Mouse (Mus musculus): Measurements from ENCODE around the gene Cdk20. TPM values are rescaled to one million over a fixed set of nuclear protein-coding genes. Genes with fewer than 3 reads are reported as not detected.
A peak's percentile ranks its signal among the peaks of the same experiment; 100 is the strongest.

Cdk20 gene
- polyA plus RNA-seq, 1 experiment from 2014 or later = 12.6 TPM

DNA sequence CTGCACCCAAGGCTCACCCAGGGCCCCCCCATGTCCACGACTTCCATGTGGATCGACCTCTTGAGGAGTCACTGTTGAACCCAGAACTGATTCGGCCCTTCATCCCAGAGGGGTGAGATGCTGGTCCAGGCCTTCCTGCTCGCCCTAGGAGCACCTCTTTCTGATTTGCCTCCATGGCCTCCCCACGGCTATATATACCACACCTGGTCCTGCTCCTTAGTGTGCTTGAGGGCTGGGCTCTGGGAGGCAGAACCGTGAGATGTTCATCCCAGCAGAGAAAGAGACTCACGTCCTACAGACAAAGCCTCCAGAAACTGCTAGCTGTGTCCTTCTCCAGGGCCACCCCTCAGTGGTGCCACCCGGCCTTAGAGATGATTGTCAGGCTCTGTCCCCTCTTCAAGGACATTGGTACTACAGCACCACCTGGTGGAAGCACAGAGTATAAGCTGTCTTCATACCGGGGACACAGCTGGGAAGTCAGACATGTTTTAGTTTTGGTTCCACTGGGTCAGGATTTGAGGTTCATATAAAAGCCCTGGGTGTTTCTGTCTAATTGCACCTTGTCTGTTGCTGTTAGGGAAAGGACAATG, 6.8 kb downstream of the Cdk20 start:
- ATAC-seq (replicated peaks; ENCODE audit: extremely low read depth, insufficient read depth, low FRiP score) = peak; percentile 76
- H3K4me3 ChIP-seq (ENCODE audit: low read length) = no peak overlapping the region
- no peaks in the 10 kb centered on the region for H3K36me3 ChIP-seq (ENCODE audit: control insufficient read depth, insufficient read depth)
- WGBS = 48% methylated on average over 9 of the region's 9 CpGs
- H3K4me2 ChIP-seq (ENCODE audit: low read depth, low read length) = no peak overlapping the region
- H3K9me3 ChIP-seq (replicated peaks; ENCODE audit: control insufficient read depth, low read length) = no peaks in the 10 kb centered on the region
- no peak overlapping the region for H3K9ac ChIP-seq (ENCODE audit: low read length)
- H3K27ac ChIP-seq (ENCODE audit: low read length) = no peak overlapping the region
- H3K27me3 ChIP-seq (ENCODE audit: control insufficient read depth, insufficient read depth, low read length) = no peaks in the 10 kb centered on the region
- no peaks in the 10 kb centered on the region for H3K4me1 ChIP-seq (ENCODE audit: control insufficient read depth, insufficient read depth, low read length)

DNA sequence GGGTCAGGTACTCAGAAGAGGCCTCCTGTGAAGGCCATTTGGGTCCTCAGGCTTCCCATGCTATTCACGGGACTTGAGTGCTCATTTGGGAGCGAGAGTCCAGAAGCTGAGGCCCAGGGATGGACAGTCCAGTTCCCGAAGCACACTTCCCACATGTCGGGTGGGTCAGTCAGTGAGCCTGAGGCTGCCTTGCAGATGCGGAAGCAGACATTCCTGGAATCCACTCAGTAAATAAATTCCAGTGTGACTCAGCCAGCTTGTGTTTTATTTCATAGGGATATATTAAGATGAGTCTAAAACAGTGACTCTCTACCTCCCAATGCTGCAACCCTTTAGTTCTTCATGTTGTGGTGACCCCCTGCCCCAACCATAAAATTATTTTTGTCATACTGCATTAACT, 7.4 kb downstream of the Cdk20 start:
- no peaks in the 10 kb centered on the region for H3K4me1 ChIP-seq (ENCODE audit: control insufficient read depth, insufficient read depth, low read length)
- WGBS = 67% methylated on average over 5 of the region's 5 CpGs
- no peak for ATAC-seq (replicated peaks; ENCODE audit: extremely low read depth, insufficient read depth, low FRiP score)

DNA sequence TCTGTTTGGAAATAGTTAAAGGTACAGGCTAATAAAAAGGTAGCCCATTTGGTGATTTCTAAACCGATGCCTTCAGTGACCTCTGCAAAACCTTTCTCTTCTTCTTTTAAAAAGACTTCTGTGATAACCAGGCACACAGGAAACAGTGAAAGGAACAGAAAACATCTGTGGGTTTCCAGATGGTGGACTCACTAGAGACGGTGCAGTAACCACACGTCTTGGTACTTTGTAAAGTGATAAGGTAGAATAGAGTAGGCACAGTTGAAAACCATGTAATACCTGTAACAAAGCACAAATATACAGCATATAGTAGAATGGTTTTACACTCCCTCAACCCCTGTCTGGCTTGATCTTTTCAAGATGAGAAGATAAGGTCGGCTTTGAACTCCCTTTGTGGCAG, 8.5 kb downstream of the Cdk20 start:
- Histone ChIP-seq H3K9me3 (replicated peaks; ENCODE audit: control insufficient read depth, low read length) (no peaks in the 10 kb centered on the region), H3K36me3 (ENCODE audit: control insufficient read depth, insufficient read depth) (no peaks in the 10 kb centered on the region), H3K4me2 (ENCODE audit: low read depth, low read length) (no peak overlapping the region), H3K9ac (ENCODE audit: low read length) (no peak overlapping the region), H3K4me3 (ENCODE audit: low read length) (no peak overlapping the region), H3K27me3 (ENCODE audit: control insufficient read depth, insufficient read depth, low read length) (no peaks in the 10 kb centered on the region), H3K4me1 (ENCODE audit: control insufficient read depth, insufficient read depth, low read length) (no peaks in the 10 kb centered on the region), H3K27ac (ENCODE audit: low read length) (no peak overlapping the region)
- WGBS = 47% methylated on average over 4 of the region's 4 CpGs
- ATAC-seq (replicated peaks; ENCODE audit: extremely low read depth, insufficient read depth, low FRiP score) = no peak

More for the DNA sequence above, 7.4 kb downstream of the Cdk20 start:
- no peaks in the 10 kb centered on the region for H3K27me3 ChIP-seq (ENCODE audit: control insufficient read depth, insufficient read depth, low read length)
- H3K9me3 ChIP-seq (replicated peaks; ENCODE audit: control insufficient read depth, low read length) = no peaks in the 10 kb centered on the region
- no peaks in the 10 kb centered on the region for H3K36me3 ChIP-seq (ENCODE audit: control insufficient read depth, insufficient read depth)
- no peak overlapping the region for H3K4me2 ChIP-seq (ENCODE audit: low read depth, low read length)
- no peak overlapping the region for H3K4me3 ChIP-seq (ENCODE audit: low read length)
- H3K9ac ChIP-seq (ENCODE audit: low read length) = no peak overlapping the region
- H3K27ac ChIP-seq (ENCODE audit: low read length) = no peak overlapping the region

DNA sequence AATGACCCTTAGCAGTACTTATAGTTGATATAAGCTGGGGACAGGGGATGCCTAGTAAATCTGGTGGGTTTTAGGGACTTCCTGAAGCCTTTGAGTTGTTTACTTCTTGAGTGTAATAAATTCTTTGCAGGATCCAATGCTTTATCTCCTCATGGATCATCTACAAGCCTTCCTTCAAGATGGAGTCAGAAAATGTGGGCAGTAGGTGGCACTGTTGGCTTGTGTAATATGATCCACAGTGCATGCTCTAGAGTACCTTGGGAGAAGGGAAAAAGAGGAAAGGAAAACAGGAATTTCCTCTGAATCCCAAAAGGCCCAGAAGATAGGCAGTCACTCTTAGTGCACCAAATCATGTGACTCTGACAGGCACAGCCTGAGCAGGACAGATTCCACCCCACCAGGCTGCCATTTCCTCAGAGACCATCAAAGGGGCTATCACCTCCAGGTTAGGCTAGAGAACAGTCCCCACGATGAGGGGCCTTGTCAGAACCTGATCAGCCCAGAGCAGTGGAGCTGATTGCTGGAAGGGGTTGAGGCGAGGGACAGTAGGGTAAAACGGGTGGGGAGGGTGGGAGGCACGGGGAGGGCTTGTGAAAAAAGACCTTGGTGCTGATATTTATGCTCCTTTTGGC, 11.3 kb downstream of the Cdk20 start:
- WGBS = 41% methylated on average over 4 of the region's 4 CpGs
- H3K9me3 ChIP-seq (replicated peaks; ENCODE audit: control insufficient read depth, low read length) = no peaks in the 10 kb centered on the region
- no peak overlapping the region for H3K9ac ChIP-seq (ENCODE audit: low read length)
- no peak for ATAC-seq (replicated peaks; ENCODE audit: extremely low read depth, insufficient read depth, low FRiP score)
- H3K4me1 ChIP-seq (ENCODE audit: control insufficient read depth, insufficient read depth, low read length) = no peaks in the 10 kb centered on the region
- no peaks in the 10 kb centered on the region for H3K36me3 ChIP-seq (ENCODE audit: control insufficient read depth, insufficient read depth)
- no peak overlapping the region for H3K4me3 ChIP-seq (ENCODE audit: low read length)
- H3K27ac ChIP-seq (ENCODE audit: low read length) = no peak overlapping the region
- H3K4me2 ChIP-seq (ENCODE audit: low read depth, low read length) = no peak overlapping the region
- no peaks in the 10 kb centered on the region for H3K27me3 ChIP-seq (ENCODE audit: control insufficient read depth, insufficient read depth, low read length)

DNA sequence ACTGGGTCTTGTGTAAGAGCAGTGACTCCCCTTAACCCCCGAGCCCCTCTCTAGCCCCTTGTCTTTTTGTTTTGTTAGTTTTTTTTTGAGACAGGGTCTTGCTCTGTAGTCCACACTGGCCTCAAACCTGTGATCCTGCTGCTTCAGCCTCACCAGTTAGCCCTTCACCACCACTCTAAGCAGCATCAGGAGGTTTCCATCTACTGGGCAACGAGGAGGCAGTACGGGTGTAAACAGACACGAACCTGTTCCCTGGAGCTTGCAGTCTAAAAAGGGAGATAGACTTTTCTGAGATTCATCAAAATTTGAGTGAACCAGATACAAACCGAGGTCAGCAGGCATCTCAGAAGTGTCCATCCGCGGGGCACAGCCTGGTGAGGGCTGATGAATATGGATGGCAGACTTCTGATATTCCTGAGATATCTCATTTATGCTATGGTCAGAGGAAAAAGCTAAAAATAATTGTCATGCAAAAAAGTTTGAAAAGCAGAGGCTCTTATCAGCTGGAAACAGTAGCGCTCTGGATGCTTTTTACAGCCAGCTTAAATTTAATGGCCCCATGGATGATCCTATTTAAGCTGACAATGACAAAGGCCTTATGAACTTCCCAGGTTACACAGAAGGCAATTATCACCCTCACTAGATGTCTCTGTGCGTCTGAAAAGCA, 13.3 kb downstream of the Cdk20 start:
- no peaks in the 10 kb centered on the region for H3K36me3 ChIP-seq (ENCODE audit: control insufficient read depth, insufficient read depth)
- H3K9ac ChIP-seq (ENCODE audit: low read length) = no peak overlapping the region
- no peak overlapping the region for H3K4me3 ChIP-seq (ENCODE audit: low read length)
- 68% methylated on average over 9 of the region's 9 CpGs for WGBS
- H3K27ac ChIP-seq (ENCODE audit: low read length) = no peak overlapping the region
- ATAC-seq (replicated peaks; ENCODE audit: extremely low read depth, insufficient read depth, low FRiP score) = no peak
- no peak overlapping the region for H3K4me2 ChIP-seq (ENCODE audit: low read depth, low read length)
- no peaks in the 10 kb centered on the region for H3K4me1 ChIP-seq (ENCODE audit: control insufficient read depth, insufficient read depth, low read length)
- H3K27me3 ChIP-seq (ENCODE audit: control insufficient read depth, insufficient read depth, low read length) = no peaks in the 10 kb centered on the region
- no peaks in the 10 kb centered on the region for H3K9me3 ChIP-seq (replicated peaks; ENCODE audit: control insufficient read depth, low read length)

DNA sequence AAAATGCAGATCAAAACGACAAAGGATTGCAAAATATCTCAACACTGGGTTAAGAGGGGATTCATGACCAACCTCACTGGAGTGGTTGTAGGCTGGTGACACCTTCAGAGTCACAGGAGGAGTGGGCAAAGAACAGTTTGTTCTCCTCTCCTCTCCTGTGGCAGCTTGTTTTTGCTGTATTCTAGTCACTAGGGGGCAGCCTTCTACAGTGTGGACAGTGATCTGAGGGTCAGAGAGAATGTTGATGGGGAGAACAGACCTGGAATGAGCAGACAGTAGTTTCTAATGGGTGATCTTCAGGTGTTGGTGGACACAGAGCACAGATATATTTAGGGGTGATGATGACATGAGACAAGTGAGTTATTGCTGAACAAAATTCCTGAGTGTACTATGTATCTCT, 15.8 kb downstream of the Cdk20 start:
- 3% methylated on average over 1 of the region's 1 CpGs for WGBS

DNA sequence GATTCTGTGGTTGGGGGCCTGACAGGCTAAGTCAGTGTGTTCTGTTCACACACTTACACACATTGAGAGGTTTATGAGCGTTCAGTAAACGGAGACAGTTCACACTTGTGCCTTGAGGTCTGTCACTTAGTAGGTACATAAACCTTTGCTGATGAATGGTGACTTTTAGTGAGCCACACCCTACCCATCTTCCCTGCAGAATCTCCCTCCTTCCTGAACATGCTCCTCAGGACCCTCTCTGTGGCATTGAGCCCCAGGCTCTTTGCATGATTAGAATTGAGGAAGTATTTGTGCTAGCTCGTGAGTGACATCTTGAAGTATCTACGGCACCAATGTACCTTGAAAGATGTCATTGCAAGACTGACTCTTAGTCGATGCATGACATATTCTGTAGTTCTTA, 16.6 kb downstream of the Cdk20 start:
- Histone ChIP-seq H3K4me1 (ENCODE audit: control insufficient read depth, insufficient read depth, low read length) (no peaks in the 10 kb centered on the region), H3K27me3 (ENCODE audit: control insufficient read depth, insufficient read depth, low read length) (no peaks in the 10 kb centered on the region), H3K4me3 (ENCODE audit: low read length) (no peak overlapping the region), H3K9ac (ENCODE audit: low read length) (no peak overlapping the region), H3K4me2 (ENCODE audit: low read depth, low read length) (no peak overlapping the region), H3K36me3 (ENCODE audit: control insufficient read depth, insufficient read depth) (no peaks in the 10 kb centered on the region), H3K9me3 (replicated peaks; ENCODE audit: control insufficient read depth, low read length) (no peaks in the 10 kb centered on the region), H3K27ac (ENCODE audit: low read length) (no peak overlapping the region)
- WGBS = 78% methylated on average over 5 of the region's 5 CpGs
- ATAC-seq (replicated peaks; ENCODE audit: extremely low read depth, insufficient read depth, low FRiP score) = no peak

More for the DNA sequence above, 15.8 kb downstream of the Cdk20 start:
- H3K9ac ChIP-seq (ENCODE audit: low read length) = no peak overlapping the region
- no peak for ATAC-seq (replicated peaks; ENCODE audit: extremely low read depth, insufficient read depth, low FRiP score)
- no peaks in the 10 kb centered on the region for H3K9me3 ChIP-seq (replicated peaks; ENCODE audit: control insufficient read depth, low read length)
- no peak overlapping the region for H3K27ac ChIP-seq (ENCODE audit: low read length)
- no peaks in the 10 kb centered on the region for H3K4me1 ChIP-seq (ENCODE audit: control insufficient read depth, insufficient read depth, low read length)
- H3K4me3 ChIP-seq (ENCODE audit: low read length) = no peak overlapping the region
- no peaks in the 10 kb centered on the region for H3K27me3 ChIP-seq (ENCODE audit: control insufficient read depth, insufficient read depth, low read length)
- H3K4me2 ChIP-seq (ENCODE audit: low read depth, low read length) = no peak overlapping the region
- H3K36me3 ChIP-seq (ENCODE audit: control insufficient read depth, insufficient read depth) = no peaks in the 10 kb centered on the region

DNA sequence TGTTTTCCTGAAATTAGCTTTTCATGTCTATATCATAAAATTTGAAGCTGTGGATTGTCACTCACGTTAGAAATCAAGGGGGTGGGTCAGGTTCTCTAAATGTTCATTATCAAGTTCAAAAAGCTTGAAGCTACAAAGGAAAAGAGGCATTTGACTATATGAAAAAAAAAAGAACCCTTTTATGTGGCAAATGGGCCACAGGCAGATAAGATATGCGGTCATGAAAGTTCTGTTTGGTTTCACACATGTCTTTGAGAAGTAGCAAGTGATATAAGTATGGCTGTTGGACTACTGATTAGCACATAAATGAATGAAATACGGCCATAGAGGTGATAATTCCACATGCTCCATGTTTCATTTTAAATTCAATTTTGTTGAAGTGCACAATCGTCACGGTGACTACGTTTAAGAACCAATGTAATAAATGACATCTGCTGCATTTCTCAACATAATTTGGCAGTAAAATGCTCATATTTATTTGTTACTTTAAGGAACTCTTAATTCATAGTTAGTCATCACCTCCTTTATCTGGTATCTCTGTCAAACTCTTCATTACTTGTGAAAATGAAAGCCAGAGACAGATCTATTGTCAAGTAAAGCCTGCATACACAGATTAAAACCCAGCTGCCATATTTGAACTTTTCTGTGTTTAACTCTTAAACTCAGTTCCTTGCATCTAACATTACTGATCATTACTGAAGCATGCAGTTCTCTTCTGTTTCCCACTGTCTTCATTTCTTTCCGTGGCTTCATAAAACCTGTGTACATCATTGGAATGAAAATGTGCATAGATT, 18.1 kb downstream of the Cdk20 start:
- no peaks in the 10 kb centered on the region for H3K9me3 ChIP-seq (replicated peaks; ENCODE audit: control insufficient read depth, low read length)
- WGBS = 60% methylated on average over 7 of the region's 7 CpGs
- no peak overlapping the region for H3K4me3 ChIP-seq (ENCODE audit: low read length)
- H3K4me1 ChIP-seq (ENCODE audit: control insufficient read depth, insufficient read depth, low read length) = no peaks in the 10 kb centered on the region
- H3K9ac ChIP-seq (ENCODE audit: low read length) = no peak overlapping the region
- H3K27ac ChIP-seq (ENCODE audit: low read length) = no peak overlapping the region
- no peaks in the 10 kb centered on the region for H3K36me3 ChIP-seq (ENCODE audit: control insufficient read depth, insufficient read depth)
- ATAC-seq (replicated peaks; ENCODE audit: extremely low read depth, insufficient read depth, low FRiP score) = no peak
- H3K27me3 ChIP-seq (ENCODE audit: control insufficient read depth, insufficient read depth, low read length) = no peaks in the 10 kb centered on the region
- no peak overlapping the region for H3K4me2 ChIP-seq (ENCODE audit: low read depth, low read length)

Measured in heart, embryonic 16.5 days (tissue).